Mouse (Mus musculus): ENCODE results near the gene Mturn. TPM values are rescaled to one million over a fixed set of nuclear protein-coding genes. Genes with fewer than 3 reads are reported as not detected.

Mturn gene
- polyA plus RNA-seq, 1 experiment: 14.8 TPM

DNA sequence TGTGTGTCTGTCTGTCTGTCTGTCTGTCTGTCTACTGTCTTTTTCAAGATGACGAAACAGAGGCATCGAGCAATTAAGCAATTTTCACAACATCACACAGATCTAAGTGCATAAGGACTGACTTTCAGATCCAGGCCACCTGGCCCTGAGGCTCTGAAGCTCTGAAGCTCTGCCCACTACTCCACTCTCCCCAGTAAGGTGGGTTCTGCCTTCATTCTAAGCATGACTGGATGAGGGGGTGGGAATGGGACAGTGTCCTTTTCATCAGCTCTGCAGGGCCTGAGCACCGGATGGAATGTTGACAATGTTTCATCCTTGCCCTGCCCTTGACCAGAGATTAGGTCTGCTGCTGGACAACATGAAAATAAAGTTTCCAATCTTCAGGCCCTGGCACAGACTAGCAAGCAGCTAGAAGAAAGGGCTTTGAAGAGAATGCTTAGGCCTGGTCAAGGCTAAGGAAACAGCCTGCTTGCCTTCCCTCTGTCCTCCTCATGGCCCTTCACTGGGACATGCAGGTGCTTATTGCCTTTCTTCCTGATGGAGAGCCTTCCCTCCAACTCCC lies 25.3 kb downstream of the Mturn start:
- DNase-seq: no peak
- H3K27me3 ChIP-seq (ENCODE audit: control insufficient read depth, insufficient read depth, low read length): no peaks in the 10 kb centered on the region
- no peak overlapping the region for H3K4me3 ChIP-seq (ENCODE audit: control insufficient read depth, insufficient read depth, low read length)
- peaks cover 19% of the 10 kb centered on the region for H3K4me1 ChIP-seq (replicated peaks; ENCODE audit: control insufficient read depth, insufficient read depth, low read length)
- TF ChIP-seq POLR2A (IDR thresholded peaks at IDR 0.05; ENCODE audit: control insufficient read depth, extremely low read depth, insufficient read depth, low read length, poor library complexity): no peak
- no peak for TF ChIP-seq CTCF (IDR thresholded peaks at IDR 0.05; ENCODE audit: borderline replicate concordance, control insufficient read depth, extremely low read depth, insufficient read depth, low read length, poor library complexity)
- no peaks in the 10 kb centered on the region for H3K36me3 ChIP-seq (ENCODE audit: control insufficient read depth, insufficient read depth, low read length)
- 92% methylated on average over 3 of the region's 3 CpGs for WGBS
- H3K27ac ChIP-seq (ENCODE audit: control insufficient read depth, insufficient read depth, low read length): no peak overlapping the region

DNA sequence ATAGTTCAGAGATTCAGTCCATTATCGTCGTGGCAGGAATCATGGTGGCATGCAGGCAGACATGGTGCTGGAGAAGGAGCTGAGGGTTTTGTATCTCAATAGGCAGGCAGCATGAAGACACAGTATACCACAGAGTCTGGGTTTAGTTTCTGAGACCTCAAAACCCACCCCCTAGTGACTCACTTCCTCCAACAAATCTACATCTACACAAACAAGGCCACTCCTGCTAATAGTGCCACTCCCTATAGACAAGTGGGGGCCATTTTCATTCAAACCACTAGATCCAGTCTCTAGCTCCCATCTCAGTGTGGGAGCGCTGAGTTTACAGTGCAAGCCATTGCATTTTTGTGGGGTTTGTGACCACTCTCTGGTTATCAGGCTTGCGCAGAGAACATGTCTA lies 27.2 kb downstream of the Mturn start:
- Histone ChIP-seq H3K36me3 (ENCODE audit: control insufficient read depth, insufficient read depth, low read length) (no peaks in the 10 kb centered on the region), H3K27me3 (ENCODE audit: control insufficient read depth, insufficient read depth, low read length) (no peaks in the 10 kb centered on the region)
- 96% methylated on average over 4 of the region's 4 CpGs for WGBS

GRCm38 (mm10) chr6:54715697-54716096 lies 34.3 kb downstream of the Mturn start:
- Histone ChIP-seq H3K27me3 (ENCODE audit: control insufficient read depth, insufficient read depth, low read length) (no peaks in the 10 kb centered on the region), H3K27ac (ENCODE audit: control insufficient read depth, insufficient read depth, low read length) (peak overlapping the region; percentile 85), H3K4me3 (ENCODE audit: control insufficient read depth, insufficient read depth, low read length) (no peak overlapping the region), H3K36me3 (ENCODE audit: control insufficient read depth, insufficient read depth, low read length) (no peaks in the 10 kb centered on the region), H3K4me1 (replicated peaks; ENCODE audit: control insufficient read depth, insufficient read depth, low read length) (peaks cover 18% of the 10 kb centered on the region)
- peak; percentile 46 for DNase-seq
- WGBS: 5% methylated on average over 2 of the region's 2 CpGs
- TF ChIP-seq POLR2A (IDR thresholded peaks at IDR 0.05; ENCODE audit: control insufficient read depth, extremely low read depth, insufficient read depth, low read length, poor library complexity): no peak
- no peak for TF ChIP-seq CTCF (IDR thresholded peaks at IDR 0.05; ENCODE audit: borderline replicate concordance, control insufficient read depth, extremely low read depth, insufficient read depth, low read length, poor library complexity)

More for the DNA sequence above, 27.2 kb downstream of the Mturn start:
- no peak for DNase-seq
- peaks cover 16% of the 10 kb centered on the region for H3K4me1 ChIP-seq (replicated peaks; ENCODE audit: control insufficient read depth, insufficient read depth, low read length)
- H3K4me3 ChIP-seq (ENCODE audit: control insufficient read depth, insufficient read depth, low read length): no peak overlapping the region
- TF ChIP-seq CTCF (IDR thresholded peaks at IDR 0.05; ENCODE audit: borderline replicate concordance, control insufficient read depth, extremely low read depth, insufficient read depth, low read length, poor library complexity): no peak
- TF ChIP-seq POLR2A (IDR thresholded peaks at IDR 0.05; ENCODE audit: control insufficient read depth, extremely low read depth, insufficient read depth, low read length, poor library complexity): no peak
- no peak overlapping the region for H3K27ac ChIP-seq (ENCODE audit: control insufficient read depth, insufficient read depth, low read length)

DNA sequence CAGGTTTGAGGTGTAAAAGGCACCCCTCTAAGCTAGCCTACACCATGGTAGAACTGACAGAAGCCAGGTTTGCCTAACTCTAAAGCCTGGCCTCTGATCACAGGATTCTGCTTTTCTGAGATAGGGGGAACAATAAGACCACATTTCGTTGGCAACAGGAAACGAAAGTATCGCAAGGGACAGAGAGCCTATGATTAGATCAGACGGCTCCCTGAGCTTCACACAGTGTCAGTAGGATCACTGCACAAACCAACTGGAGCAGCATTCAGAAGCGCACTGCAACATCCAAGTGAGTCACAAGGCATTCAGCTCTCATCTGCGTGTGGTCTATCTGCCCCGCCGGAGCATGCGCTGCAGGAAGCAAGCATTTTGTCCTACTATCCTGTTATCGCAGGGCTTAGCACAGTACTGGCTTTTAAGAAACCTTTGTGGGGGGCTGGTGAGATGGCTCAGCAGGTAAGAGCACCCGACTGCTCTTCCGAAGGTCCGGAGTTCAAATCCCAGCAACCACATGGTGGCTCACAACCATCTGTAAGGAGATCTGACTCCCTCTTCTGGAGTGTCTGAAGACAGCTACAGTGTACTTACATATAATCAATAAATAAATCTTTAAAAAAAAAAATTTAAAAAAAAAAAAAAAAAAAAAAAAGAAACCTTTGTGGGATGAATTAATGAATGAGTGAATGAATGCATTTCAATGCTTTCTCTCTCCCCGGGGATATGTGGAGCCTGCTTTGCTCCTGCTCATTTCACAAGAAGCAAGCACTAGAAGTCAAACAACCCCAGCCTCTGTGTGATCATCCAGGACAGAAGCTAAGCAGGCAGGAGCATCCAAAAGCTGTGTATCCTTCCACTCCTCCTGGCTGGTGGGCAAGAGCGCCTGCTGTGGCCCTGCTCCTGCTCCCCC lies 37.6 kb downstream of the Mturn start:
- Histone ChIP-seq H3K4me3 (ENCODE audit: control insufficient read depth, insufficient read depth, low read length) (peak overlapping the region; percentile 37), H3K36me3 (ENCODE audit: control insufficient read depth, insufficient read depth, low read length) (no peaks in the 10 kb centered on the region), H3K27me3 (ENCODE audit: control insufficient read depth, insufficient read depth, low read length) (no peaks in the 10 kb centered on the region), H3K4me1 (replicated peaks; ENCODE audit: control insufficient read depth, insufficient read depth, low read length) (peaks cover 18% of the 10 kb centered on the region), H3K27ac (ENCODE audit: control insufficient read depth, insufficient read depth, low read length) (peak overlapping the region; percentile 59)
- peak; percentile 43 for DNase-seq
- WGBS: 13% methylated on average over 15 of the region's 15 CpGs
- TF ChIP-seq CTCF (IDR thresholded peaks at IDR 0.05; ENCODE audit: borderline replicate concordance, control insufficient read depth, extremely low read depth, insufficient read depth, low read length, poor library complexity) (no peak), POLR2A (IDR thresholded peaks at IDR 0.05; ENCODE audit: control insufficient read depth, extremely low read depth, insufficient read depth, low read length, poor library complexity) (no peak)

DNA sequence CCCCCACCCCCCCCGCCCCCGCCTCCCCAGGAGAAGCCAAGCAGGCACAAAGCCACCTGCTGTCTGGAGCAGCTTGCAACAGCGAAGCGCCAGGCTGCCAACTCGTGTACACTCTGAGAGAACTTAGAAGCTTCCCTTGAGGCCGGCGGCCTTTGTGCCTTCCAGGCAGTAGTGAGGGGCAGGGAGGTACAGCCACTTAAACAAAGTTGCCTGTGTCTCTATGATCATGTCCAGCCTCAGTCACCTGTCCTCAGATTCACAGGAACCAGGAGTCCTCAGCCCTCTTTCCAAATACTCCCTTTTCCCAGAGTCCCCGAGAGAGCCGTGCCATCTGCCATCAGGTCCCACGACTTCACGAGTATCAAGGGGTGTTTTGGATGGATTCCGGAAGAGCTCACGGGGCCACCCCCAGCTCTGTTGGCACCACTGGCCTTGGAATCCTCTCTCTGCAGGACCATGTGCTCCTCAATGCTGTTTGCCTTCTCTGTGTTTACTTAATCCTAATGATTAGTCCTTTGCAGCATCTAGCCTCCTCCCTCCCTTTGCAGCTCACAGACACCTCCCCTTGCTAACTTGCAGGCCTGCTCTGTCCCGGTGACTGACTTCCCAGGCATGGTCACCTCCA lies 38.4 kb downstream of the Mturn start:
- DNase-seq: peak; percentile 34
- Histone ChIP-seq H3K27me3 (ENCODE audit: control insufficient read depth, insufficient read depth, low read length) (no peaks in the 10 kb centered on the region), H3K4me1 (replicated peaks; ENCODE audit: control insufficient read depth, insufficient read depth, low read length) (peaks cover 18% of the 10 kb centered on the region), H3K4me3 (ENCODE audit: control insufficient read depth, insufficient read depth, low read length) (no peak overlapping the region), H3K27ac (ENCODE audit: control insufficient read depth, insufficient read depth, low read length) (peak overlapping the region; percentile 16; the same call in 1 of the 2 replicates), H3K36me3 (ENCODE audit: control insufficient read depth, insufficient read depth, low read length) (no peaks in the 10 kb centered on the region)
- TF ChIP-seq CTCF (IDR thresholded peaks at IDR 0.05; ENCODE audit: borderline replicate concordance, control insufficient read depth, extremely low read depth, insufficient read depth, low read length, poor library complexity) (no peak), POLR2A (IDR thresholded peaks at IDR 0.05; ENCODE audit: control insufficient read depth, extremely low read depth, insufficient read depth, low read length, poor library complexity) (no peak)
- 57% methylated on average over 14 of the region's 14 CpGs for WGBS

DNA sequence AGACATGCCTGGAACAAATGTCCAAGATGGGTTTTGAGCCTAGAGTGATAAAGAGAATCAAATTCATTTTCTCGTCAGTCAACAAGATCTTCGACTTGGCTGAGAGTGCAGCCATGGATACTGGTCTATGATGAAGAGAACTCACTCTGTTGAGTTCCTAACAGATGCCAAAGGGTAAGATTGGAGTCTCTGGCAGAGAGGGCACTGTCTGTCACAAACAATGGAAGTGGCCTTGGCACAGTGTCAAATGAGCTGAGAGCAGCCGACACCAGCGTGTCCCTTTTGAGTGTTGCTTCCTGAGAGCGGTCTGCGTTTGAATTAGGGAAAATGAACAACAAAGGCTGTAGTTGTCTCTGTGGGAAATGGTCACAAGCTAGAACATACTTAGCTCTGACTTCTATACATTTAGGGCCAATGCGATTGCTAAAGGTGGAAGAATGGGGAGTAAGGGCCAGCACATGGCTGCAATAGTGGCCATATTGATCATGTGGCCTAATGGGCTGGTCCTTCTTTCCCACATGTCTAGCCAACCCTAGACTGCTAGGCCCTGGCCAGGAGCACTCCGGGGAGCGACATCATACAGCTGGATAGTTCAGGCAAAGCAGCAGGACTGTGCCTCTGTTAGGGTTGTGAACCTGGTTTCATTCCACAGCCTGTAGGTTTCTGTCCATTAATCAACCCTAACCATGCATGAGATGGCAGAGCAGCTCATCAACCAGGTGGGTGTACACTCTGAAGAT lies 39.3 kb downstream of the Mturn start:
- H3K27ac ChIP-seq (ENCODE audit: control insufficient read depth, insufficient read depth, low read length): no peak overlapping the region
- no peak for TF ChIP-seq POLR2A (IDR thresholded peaks at IDR 0.05; ENCODE audit: control insufficient read depth, extremely low read depth, insufficient read depth, low read length, poor library complexity)
- no peak for TF ChIP-seq CTCF (IDR thresholded peaks at IDR 0.05; ENCODE audit: borderline replicate concordance, control insufficient read depth, extremely low read depth, insufficient read depth, low read length, poor library complexity)
- no peak overlapping the region for H3K4me3 ChIP-seq (ENCODE audit: control insufficient read depth, insufficient read depth, low read length)
- no peaks in the 10 kb centered on the region for H3K36me3 ChIP-seq (ENCODE audit: control insufficient read depth, insufficient read depth, low read length)
- WGBS: 95% methylated on average over 9 of the region's 9 CpGs
- DNase-seq: no peak
- peaks cover 12% of the 10 kb centered on the region for H3K4me1 ChIP-seq (replicated peaks; ENCODE audit: control insufficient read depth, insufficient read depth, low read length)
- no peaks in the 10 kb centered on the region for H3K27me3 ChIP-seq (ENCODE audit: control insufficient read depth, insufficient read depth, low read length)
